Mouse (Mus musculus) midbrain, embryonic 13.5 days (tissue): Measurements from ENCODE around the gene BC055324. TPM values are rescaled to one million over a fixed set of nuclear protein-coding genes. Genes with fewer than 3 reads are reported as not detected.

Experiments
- ATAC-seq: fragments of 200-750 bp; cut with Nextera tagmentation; 2 replicates; pipeline ENCODE4 v1.8.0; 2017; ENCODE audit warnings: mild to moderate bottlenecking, moderate TSS enrichment, moderate library complexity
- H3K27ac ChIP-seq: fragments of 300-500 bp; sonication (generic); 2 replicates; pipeline ENCODE4 v1.5.1; 2015; ENCODE audit warnings: inconsistent platforms, mild to moderate bottlenecking, moderate library complexity
- H3K27me3 ChIP-seq: fragments of 300-500 bp; sonication (generic); 2 replicates; pipeline ENCODE4 v1.6.1; 2015; ENCODE audit warnings: mild to moderate bottlenecking, inconsistent platforms
- H3K36me3 ChIP-seq: fragments of 300-500 bp; sonication (generic); 2 replicates; pipeline ENCODE4 v1.6.1; 2015; ENCODE audit warnings: mild to moderate bottlenecking, inconsistent platforms
- H3K4me1 ChIP-seq: fragments of 300-500 bp; sonication (generic); replicated peaks from 2 replicates; pipeline ENCODE4 v1.6.1; 2015; ENCODE audit warnings: inconsistent platforms
- H3K4me2 ChIP-seq: fragments of 300-500 bp; sonication (generic); replicated peaks from 2 replicates; pipeline ENCODE4 v1.6.1; 2015; ENCODE audit warnings: moderate library complexity, mild to moderate bottlenecking, inconsistent platforms
- H3K4me3 ChIP-seq: fragments of 300-500 bp; sonication (generic); replicated peaks from 2 replicates; pipeline ENCODE4 v1.5.1; 2015; ENCODE audit warnings: mild to moderate bottlenecking, inconsistent platforms
- H3K9ac ChIP-seq: fragments of 300-500 bp; sonication (generic); replicated peaks from 2 replicates; pipeline ENCODE4 v1.6.1; 2015; ENCODE audit warnings: mild to moderate bottlenecking, inconsistent platforms
- H3K9me3 ChIP-seq: fragments of 300-500 bp; sonication (generic); 2 replicates; pipeline ENCODE4 v1.6.1; 2016; ENCODE audit warnings: mild to moderate bottlenecking, inconsistent platforms
- WGBS: fragments of 180-500 bp; shearing (Covaris S2); methylation state at CpG from one replicate; pipeline ENCODE4 v1.1.7; 2015; 5-methylcytosine and 5-hydroxymethylcytosine counted together
- polyA plus RNA-seq: library from polyadenylated mRNA; unstranded; fragments of >200 nt; fragmentation: Nextera tagmentation; extraction: Ambion mirVana; gene quantifications from 2 replicates; pipeline ENCODE4 v1.2.1, GENCODE M21; 2015

The BC055324 gene
- polyA plus RNA-seq, 1 experiment from 2014 or later = 11.2 TPM

DNA sequence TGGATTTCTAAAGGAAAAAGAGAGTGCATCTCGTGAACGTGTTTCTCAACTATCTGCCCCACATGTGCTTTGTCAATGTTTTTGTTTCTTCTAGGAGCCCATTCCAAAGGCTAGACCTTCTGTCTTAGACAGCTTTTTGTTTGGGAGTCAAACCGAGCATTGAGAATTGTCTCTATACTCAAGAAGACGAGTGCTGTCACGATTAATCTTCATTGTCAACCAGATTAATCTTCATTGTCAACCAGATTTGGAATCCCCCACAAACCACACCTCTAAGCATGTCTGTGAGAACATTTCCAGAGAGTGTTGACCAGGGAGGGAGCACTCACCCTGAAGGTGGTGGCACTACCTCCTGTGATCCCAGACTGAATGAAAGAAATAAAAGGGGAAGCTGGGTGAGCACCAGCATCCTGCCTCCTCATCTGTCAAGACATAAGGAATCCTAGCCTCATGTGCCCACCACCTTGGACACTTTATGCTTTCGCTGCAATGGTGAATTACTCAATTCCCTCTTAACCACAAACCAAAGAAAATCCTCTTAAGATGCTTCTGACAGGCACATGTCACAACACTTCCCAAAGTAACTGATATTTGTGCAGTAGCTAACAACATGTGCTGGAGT lies 7.3 kb upstream of the BC055324 start:
- H3K9ac ChIP-seq = no peak overlapping the region
- H3K9me3 ChIP-seq = no peaks in the 10 kb centered on the region
- WGBS = 58% methylated on average over 6 of the region's 6 CpGs
- H3K4me1 ChIP-seq = no peaks in the 10 kb centered on the region
- no peaks in the 10 kb centered on the region for H3K36me3 ChIP-seq
- no peak overlapping the region for H3K4me3 ChIP-seq
- no peak for ATAC-seq
- H3K27me3 ChIP-seq = no peaks in the 10 kb centered on the region
- no peak overlapping the region for H3K4me2 ChIP-seq
- H3K27ac ChIP-seq = no peak overlapping the region

- no peak for ATAC-seq
- H3K4me3 ChIP-seq = peak overlapping the region; percentile 86
Measured at GRCm38 (mm10) chr1:163995609-163995913, 965 bp upstream of the BC055324 start.

GRCm38 (mm10) chr1:163994173-163994720 lies 349 bp downstream of the BC055324 start:
- H3K4me3 ChIP-seq = peak overlapping the region; percentile 86
- 2% methylated on average over 38 of the region's 38 CpGs for WGBS
- peak overlapping the region; percentile 80 for H3K9ac ChIP-seq
- H3K9me3 ChIP-seq = no peaks in the 10 kb centered on the region
- no peak; the same call in 1 of the 2 replicates for ATAC-seq
- no peaks in the 10 kb centered on the region for H3K36me3 ChIP-seq
- H3K27ac ChIP-seq = no peak overlapping the region
- peak overlapping the region; percentile 79 for H3K4me2 ChIP-seq
- peaks cover 15% of the 10 kb centered on the region for H3K4me1 ChIP-seq
- H3K27me3 ChIP-seq = no peaks in the 10 kb centered on the region

More at GRCm38 (mm10) chr1:163995609-163995913, 965 bp upstream of the BC055324 start:
- Histone ChIP-seq H3K9ac (peak overlapping the region; percentile 80; the same call in 1 of the 2 replicates), H3K36me3 (no peaks in the 10 kb centered on the region), H3K4me1 (peaks cover 15% of the 10 kb centered on the region), H3K9me3 (no peaks in the 10 kb centered on the region), H3K4me2 (peak overlapping the region; percentile 79), H3K27me3 (no peaks in the 10 kb centered on the region), H3K27ac (no peak overlapping the region)
- WGBS = 91% methylated on average over 1 of the region's 2 CpGs

DNA sequence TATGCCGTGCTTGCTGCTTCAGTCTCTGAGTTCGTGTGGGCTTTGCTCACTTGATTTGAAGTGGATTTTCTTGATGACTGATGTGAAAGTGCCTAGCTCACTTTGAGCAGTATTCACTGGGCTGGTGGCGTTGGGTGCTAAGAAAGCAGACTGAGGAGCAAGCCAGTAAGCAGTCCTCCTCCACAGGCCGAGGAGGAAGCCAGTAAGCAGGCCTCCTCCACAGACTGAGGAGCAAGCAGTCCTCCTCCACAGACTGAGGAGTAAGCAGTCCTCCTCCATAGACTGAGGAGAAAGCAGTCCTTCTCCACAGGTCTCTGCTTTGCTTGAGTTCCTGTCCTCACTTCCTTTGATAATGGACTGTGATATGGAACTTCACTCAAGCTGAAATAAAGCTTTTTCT lies 2.2 kb downstream of the BC055324 start:
- WGBS = 91% methylated on average over 4 of the region's 4 CpGs
- no peak overlapping the region for H3K27ac ChIP-seq
- no peak for ATAC-seq

GRCm38 (mm10) chr1:163976515-163976914 lies 18.1 kb downstream of the BC055324 start:
- 92% methylated on average over 1 of the region's 1 CpGs for whole genome bisulfite sequencing
- H3K9me3 ChIP-seq = no peaks in the 10 kb centered on the region
- peaks cover 15% of the 10 kb centered on the region; the same call in 1 of the 2 replicates for H3K36me3 ChIP-seq
- H3K27me3 ChIP-seq = no peaks in the 10 kb centered on the region
- no peak overlapping the region for H3K9ac ChIP-seq
- H3K4me2 ChIP-seq = no peak overlapping the region
- no peak for ATAC-seq
- no peak overlapping the region for H3K27ac ChIP-seq
- H3K4me3 ChIP-seq = no peak overlapping the region
- H3K4me1 ChIP-seq = no peaks in the 10 kb centered on the region

More for the DNA sequence above, 2.2 kb downstream of the BC055324 start:
- Histone ChIP-seq H3K4me2 (no peak overlapping the region), H3K9me3 (no peaks in the 10 kb centered on the region), H3K4me1 (peaks cover 15% of the 10 kb centered on the region), H3K4me3 (no peak overlapping the region), H3K9ac (no peak overlapping the region), H3K27me3 (no peaks in the 10 kb centered on the region), H3K36me3 (peaks cover 5% of the 10 kb centered on the region; the same call in 1 of the 2 replicates)

DNA sequence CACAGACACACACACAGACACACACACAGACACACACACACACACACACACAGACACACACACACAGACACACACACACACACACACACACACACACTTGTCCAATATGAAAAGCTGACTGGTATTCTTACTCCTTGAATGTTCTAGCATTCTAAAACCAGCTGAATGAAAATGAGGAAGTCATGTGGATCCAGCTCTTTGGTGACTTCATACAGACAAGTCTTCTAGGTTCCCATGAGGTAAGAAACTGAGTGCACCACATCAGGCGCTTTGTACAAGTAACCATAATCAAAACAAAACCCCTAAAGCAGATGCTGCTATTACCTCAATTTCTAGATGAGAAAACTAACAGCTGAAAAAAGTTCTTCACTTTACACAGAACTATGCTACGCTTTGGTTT lies 19.5 kb downstream of the BC055324 start:
- no peak for ATAC-seq
- 95% methylated on average over 2 of the region's 2 CpGs for whole genome bisulfite sequencing

GRCm38 (mm10) chr1:163974471-163974870 lies 20.1 kb downstream of the BC055324 start:
- H3K27me3 ChIP-seq = no peaks in the 10 kb centered on the region
- no peak overlapping the region for H3K4me2 ChIP-seq
- peaks cover 3% of the 10 kb centered on the region for H3K36me3 ChIP-seq
- no peak overlapping the region for H3K9ac ChIP-seq
- H3K9me3 ChIP-seq = no peaks in the 10 kb centered on the region
- H3K27ac ChIP-seq = no peak overlapping the region
- no peak for ATAC-seq
- no peaks in the 10 kb centered on the region for H3K4me1 ChIP-seq
- no peak overlapping the region for H3K4me3 ChIP-seq
- WGBS = 95% methylated on average over 1 of the region's 1 CpGs

More for the DNA sequence above, 19.5 kb downstream of the BC055324 start:
- no peak overlapping the region for H3K4me3 ChIP-seq
- no peak overlapping the region for H3K9ac ChIP-seq
- H3K9me3 ChIP-seq = no peaks in the 10 kb centered on the region
- H3K27me3 ChIP-seq = no peaks in the 10 kb centered on the region
- H3K4me2 ChIP-seq = no peak overlapping the region
- H3K36me3 ChIP-seq = peaks cover 6% of the 10 kb centered on the region; the same call in 1 of the 2 replicates
- no peak overlapping the region for H3K27ac ChIP-seq
- no peaks in the 10 kb centered on the region for H3K4me1 ChIP-seq

DNA sequence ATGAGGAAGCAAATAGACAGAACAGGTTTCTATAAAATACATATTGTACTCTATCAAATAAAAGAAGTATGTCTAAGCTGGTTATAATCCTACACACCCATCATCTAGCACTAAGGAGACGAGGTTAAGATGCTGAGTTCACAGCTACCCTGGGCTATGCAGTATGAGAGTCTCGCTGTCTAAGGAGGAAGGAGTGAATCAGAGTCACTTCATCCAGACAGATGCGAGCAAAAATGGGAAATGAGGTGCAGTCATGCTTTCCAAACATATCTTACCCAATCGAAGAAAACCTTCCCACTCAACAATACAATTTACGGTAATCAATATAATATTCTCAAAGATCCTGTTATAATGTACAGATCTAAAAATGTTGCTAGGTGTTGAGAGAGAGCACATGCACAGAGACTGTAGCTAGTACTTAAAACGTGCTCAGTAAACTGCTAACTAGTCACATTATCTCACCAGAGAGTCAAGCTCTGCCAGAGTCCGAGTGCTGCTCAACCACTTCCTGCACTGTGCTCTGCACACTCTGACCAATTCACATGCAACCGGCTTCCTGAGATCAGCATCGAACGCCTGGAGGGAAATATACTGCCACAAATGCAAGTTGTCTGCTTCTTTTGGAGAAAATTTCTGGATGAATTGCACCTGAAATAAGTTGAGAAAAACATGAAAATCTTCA lies 30.4 kb downstream of the BC055324 start:
- no peaks in the 10 kb centered on the region for H3K9me3 ChIP-seq
- 93% methylated on average over 10 of the region's 10 CpGs for WGBS
- ATAC-seq = no peak
- no peak overlapping the region for H3K27ac ChIP-seq
- H3K4me1 ChIP-seq = no peaks in the 10 kb centered on the region
- H3K4me3 ChIP-seq = no peak overlapping the region
- H3K9ac ChIP-seq = no peak overlapping the region
- H3K27me3 ChIP-seq = no peaks in the 10 kb centered on the region
- H3K36me3 ChIP-seq = peaks cover 17% of the 10 kb centered on the region
- no peak overlapping the region for H3K4me2 ChIP-seq

GRCm38 (mm10) chr1:163958036-163958435 lies 36.6 kb downstream of the BC055324 start:
- Histone ChIP-seq H3K27me3 (no peaks in the 10 kb centered on the region), H3K4me3 (no peak overlapping the region), H3K4me1 (no peaks in the 10 kb centered on the region), H3K27ac (no peak overlapping the region), H3K9ac (no peak overlapping the region), H3K36me3 (peaks cover 40% of the 10 kb centered on the region), H3K9me3 (no peaks in the 10 kb centered on the region), H3K4me2 (no peak overlapping the region)
- WGBS = 91% methylated on average over 3 of the region's 3 CpGs
- ATAC-seq = no peak

GRCm38 (mm10) chr1:163953396-163953795 lies 41.2 kb downstream of the BC055324 start:
- no peak overlapping the region for H3K4me3 ChIP-seq
- peaks cover 79% of the 10 kb centered on the region for H3K36me3 ChIP-seq
- H3K27me3 ChIP-seq = no peaks in the 10 kb centered on the region
- H3K4me1 ChIP-seq = no peaks in the 10 kb centered on the region
- H3K9me3 ChIP-seq = no peaks in the 10 kb centered on the region
- 92% methylated on average over 2 of the region's 2 CpGs for WGBS
- H3K4me2 ChIP-seq = no peak overlapping the region
- H3K9ac ChIP-seq = no peak overlapping the region
- no peak overlapping the region for H3K27ac ChIP-seq
- no peak for ATAC-seq

DNA sequence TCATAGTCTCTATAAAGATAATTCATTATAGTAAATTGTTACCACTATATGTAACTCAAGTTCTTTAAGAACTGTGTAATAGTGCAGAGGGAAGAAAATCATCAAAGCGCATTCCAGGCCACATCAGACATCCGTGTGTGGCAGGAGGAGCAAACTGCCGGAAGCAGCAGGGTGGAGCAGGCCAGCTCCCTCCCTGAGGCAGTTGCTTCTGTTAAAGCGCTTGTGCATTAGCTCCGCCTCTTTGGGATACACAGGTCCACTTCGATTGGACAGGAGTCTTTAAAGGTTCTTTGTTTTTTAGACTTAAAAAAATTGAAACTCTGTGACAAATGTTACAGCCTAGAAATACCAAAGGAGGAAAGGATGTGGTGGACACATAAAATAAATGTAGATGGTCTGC lies 52.5 kb downstream of the BC055324 start:
- no peak overlapping the region for H3K4me2 ChIP-seq
- WGBS = 77% methylated on average over 6 of the region's 6 CpGs
- H3K36me3 ChIP-seq = peaks cover 92% of the 10 kb centered on the region
- no peaks in the 10 kb centered on the region for H3K9me3 ChIP-seq
- H3K27me3 ChIP-seq = no peaks in the 10 kb centered on the region
- no peak overlapping the region for H3K4me3 ChIP-seq
- no peak for ATAC-seq
- no peak overlapping the region for H3K9ac ChIP-seq
- no peaks in the 10 kb centered on the region for H3K4me1 ChIP-seq
- H3K27ac ChIP-seq = no peak overlapping the region

DNA sequence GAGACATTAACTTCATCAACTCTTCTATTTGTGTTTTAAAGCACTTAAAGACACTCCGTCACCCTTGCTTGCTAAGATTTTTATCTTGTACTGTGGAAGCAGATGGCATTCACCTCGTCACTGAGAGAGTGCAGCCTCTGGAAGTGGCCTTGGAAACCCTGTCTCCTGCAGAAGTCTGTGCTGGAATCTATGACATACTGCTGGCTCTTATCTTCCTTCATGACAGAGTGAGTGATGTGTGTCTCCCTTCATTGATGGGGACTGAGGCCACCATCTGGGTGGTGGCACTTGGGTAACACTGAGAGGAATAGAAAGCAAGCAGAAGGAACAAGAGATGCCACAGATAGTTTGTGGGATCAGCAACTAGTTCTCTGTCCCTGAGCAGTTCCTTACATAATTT lies 60.0 kb downstream of the BC055324 start:
- WGBS = 94% methylated on average over 2 of the region's 2 CpGs
- peaks cover 17% of the 10 kb centered on the region for H3K4me1 ChIP-seq
- ATAC-seq = no peak
- H3K27ac ChIP-seq = no peak overlapping the region
- H3K9me3 ChIP-seq = no peaks in the 10 kb centered on the region
- no peaks in the 10 kb centered on the region for H3K27me3 ChIP-seq
- no peak overlapping the region for H3K4me2 ChIP-seq
- H3K4me3 ChIP-seq = no peak overlapping the region
- peaks cover 55% of the 10 kb centered on the region for H3K36me3 ChIP-seq
- no peak overlapping the region for H3K9ac ChIP-seq
